ENCODE assay signal across 8 mouse cellular contexts in genomic region chr8:112011816-112012242, GRCm38 (mm10). TPM values are rescaled to one million over a fixed set of nuclear protein-coding genes. Genes with fewer than 3 reads are reported as not detected.
DNase-seq lines count a peak whose midpoint lies in the region; ATAC-seq and TF ChIP-seq lines count a peak whose summit lies in the region.

No protein-coding gene starts in this region.

- H3K36me3 ChIP-seq in liver, postnatal 0 days (replicated peaks; ENCODE audit: insufficient read depth, low read length), result peaks cover 6% of the 10 kb centered on the region
- H3K36me3 ChIP-seq in neural tube, embryonic 11.5 days (ENCODE audit: control insufficient read depth, insufficient read depth, low read length), result no peaks in the 10 kb centered on the region
- no peaks in the 10 kb centered on the region; the same call in 1 of the 2 replicates for H3K36me3 ChIP-seq in stomach, embryonic 16.5 days (ENCODE audit: control insufficient read depth, insufficient read depth, low read length)

- DNase-seq in 3T3-L1 (ENCODE audit: low read depth, low spot score), result peak; percentile 46
- peak; percentile 34 for DNase-seq in T-cell, adult 2 months (ENCODE audit: low spot score)
- peak; percentile 10 for DNase-seq in heart, adult 8-10 months (ENCODE audit: low spot score)
- DNase-seq in kidney, adult 8-10 months, result peak; percentile 38 to 41
- peak; percentile 68 for DNase-seq in liver, postnatal 0 days
- DNase-seq in neural tube, embryonic 11.5 days (ENCODE audit: low spot score), result no peak

- peak overlapping the region; percentile 91 for H3K9ac ChIP-seq in liver, postnatal 0 days (replicated peaks)
- H3K9ac ChIP-seq in neural tube, embryonic 11.5 days (ENCODE audit: low read length), result peak overlapping the region; percentile 80
- H3K9ac ChIP-seq in stomach, embryonic 16.5 days (ENCODE audit: low read length), result peak overlapping the region; percentile 94

- peak overlapping the region; percentile 98 for H3K4me2 ChIP-seq in liver, postnatal 0 days (ENCODE audit: low read depth, low read length)
- peak overlapping the region; percentile 94 for H3K4me2 ChIP-seq in neural tube, embryonic 11.5 days (ENCODE audit: low read depth)
- H3K4me2 ChIP-seq in stomach, embryonic 16.5 days (ENCODE audit: low read depth, low read length), result peak overlapping the region; percentile 69

- no peaks in the 10 kb centered on the region for H3K9me3 ChIP-seq in liver, postnatal 0 days (ENCODE audit: low read length)
- no peaks in the 10 kb centered on the region for H3K9me3 ChIP-seq in neural tube, embryonic 11.5 days (ENCODE audit: control insufficient read depth, low read length)
- H3K9me3 ChIP-seq in stomach, embryonic 16.5 days (replicated peaks; ENCODE audit: control insufficient read depth, low read length), result no peaks in the 10 kb centered on the region

- peak overlapping the region; percentile 83 for H3K4me3 ChIP-seq in cortical plate, adult 2 months (ENCODE audit: insufficient read depth, low read length)
- peak overlapping the region; percentile 96 for H3K4me3 ChIP-seq in liver, postnatal 0 days (ENCODE audit: low read depth, low read length)
- peak overlapping the region; percentile 85 for H3K4me3 ChIP-seq in neural tube, embryonic 11.5 days (ENCODE audit: low read depth, low read length)
- peak overlapping the region; percentile 98 for H3K4me3 ChIP-seq in stomach, embryonic 16.5 days (replicated peaks; ENCODE audit: low read length)

- no peaks in the 10 kb centered on the region for H3K27me3 ChIP-seq in liver, postnatal 0 days (ENCODE audit: insufficient read depth, low read length)
- H3K27me3 ChIP-seq in neural tube, embryonic 11.5 days (ENCODE audit: control insufficient read depth, insufficient read depth, low read length), result no peaks in the 10 kb centered on the region
- H3K27me3 ChIP-seq in stomach, embryonic 16.5 days (ENCODE audit: control insufficient read depth, insufficient read depth, low read length), result no peaks in the 10 kb centered on the region

- peaks cover 5% of the 10 kb centered on the region for H3K4me1 ChIP-seq in cortical plate, adult 2 months (ENCODE audit: control insufficient read depth, insufficient read depth, low read length)
- peaks cover 15% of the 10 kb centered on the region for H3K4me1 ChIP-seq in liver, postnatal 0 days (ENCODE audit: insufficient read depth)
- peaks cover 16% of the 10 kb centered on the region for H3K4me1 ChIP-seq in neural tube, embryonic 11.5 days (ENCODE audit: control insufficient read depth, insufficient read depth, low read length)
- peaks cover 16% of the 10 kb centered on the region for H3K4me1 ChIP-seq in stomach, embryonic 16.5 days (ENCODE audit: control insufficient read depth, insufficient read depth, low read length)

- WGBS in liver, postnatal 0 days (ENCODE audit: insufficient replicate concordance), result under 1% methylated on average over 39 of the region's 40 CpGs
- under 1% methylated on average over 40 of the region's 40 CpGs for WGBS in neural tube, embryonic 11.5 days
- WGBS in stomach, embryonic 16.5 days, result under 1% methylated on average over 39 of the region's 40 CpGs

- TF ChIP-seq POLR2A in cortical plate, adult 2 months (IDR thresholded peaks at IDR 0.05; ENCODE audit: extremely low read depth, insufficient read depth, low read length), result no peak

- peak overlapping the region; percentile 26; the same call in 1 of the 2 replicates for H3K27ac ChIP-seq in cortical plate, adult 2 months (ENCODE audit: insufficient read depth, low read length)
- peak overlapping the region; percentile 85 for H3K27ac ChIP-seq in liver, postnatal 0 days (ENCODE audit: low read depth)
- peak overlapping the region; percentile 60; the same call in 1 of the 2 replicates for H3K27ac ChIP-seq in neural tube, embryonic 11.5 days (ENCODE audit: low read depth, low read length)
- H3K27ac ChIP-seq in stomach, embryonic 16.5 days (ENCODE audit: low read length), result peak overlapping the region; percentile 68

- no peak for TF ChIP-seq EP300 in liver, postnatal 0 days (IDR thresholded peaks at IDR 0.05; ENCODE audit: low read depth)

- peak; percentile 26 for ATAC-seq in liver, postnatal 0 days
- peak; percentile 60 for ATAC-seq in neural tube, embryonic 11.5 days (ENCODE audit: insufficient read depth, low FRiP score, low TSS enrichment)
- peak; percentile 55 for ATAC-seq in stomach, embryonic 16.5 days (ENCODE audit: insufficient read depth, low FRiP score)

- no peak for TF ChIP-seq CTCF in cortical plate, adult 2 months (IDR thresholded peaks at IDR 0.05; ENCODE audit: extremely low read depth, insufficient read depth, low read length)
- TF ChIP-seq CTCF in liver, postnatal 0 days (IDR thresholded peaks at IDR 0.05; ENCODE audit: low read depth), result no peak

RNA-seq across cellular contexts. Expression of gene Terf2ip, which starts 0.6 kb away (rescaled TPM):
- 28.4 and 28.7 TPM in 2 replicates for polyA plus RNA-seq in cortical plate, adult 2 months (2012; rRNA removed)
- 10 to 100 TPM; 11.0 to 12.7 (median 11.3) TPM for total RNA-seq in heart, adult 8-10 months (2022)
- 5.1 and 5.4 TPM in 2 replicates for polyA plus RNA-seq in liver, postnatal 0 days (2015; fragmentation: Nextera tagmentation; extraction: Ambion mirVana)
- polyA plus RNA-seq in neural tube, embryonic 11.5 days (2014; fragmentation: Nextera tagmentation; extraction: Ambion mirVana), result 28.7 and 35.4 TPM in 2 replicates
- polyA plus RNA-seq in stomach, embryonic 16.5 days (2015; fragmentation: Nextera tagmentation; extraction: Ambion mirVana), result 20.4 and 20.5 TPM in 2 replicates

RNA-seq across cellular contexts. Expression of gene Kars, which starts 0.7 kb away (rescaled TPM):
- polyA plus RNA-seq in cortical plate, adult 2 months (2012; rRNA removed), result 64.7 and 66.6 TPM in 2 replicates
- total RNA-seq in heart, adult 8-10 months (2022), result 100 to 1,000 TPM; 106 to 113 (median 110) TPM
- 47.5 and 48.2 TPM in 2 replicates for polyA plus RNA-seq in liver, postnatal 0 days (2015; fragmentation: Nextera tagmentation; extraction: Ambion mirVana)
- polyA plus RNA-seq in neural tube, embryonic 11.5 days (2014; fragmentation: Nextera tagmentation; extraction: Ambion mirVana), result 249 and 267 TPM in 2 replicates
- polyA plus RNA-seq in stomach, embryonic 16.5 days (2015; fragmentation: Nextera tagmentation; extraction: Ambion mirVana), result 173 and 181 TPM in 2 replicates

RNA-seq across cellular contexts. Expression of gene Gm6793, which starts 3.0 kb away (rescaled TPM):
- 0.06 TPM in 1 of 2 replicates, not detected in the other for polyA plus RNA-seq in cortical plate, adult 2 months (2012; rRNA removed)
- under 1 TPM in 2 of 4 experiments, not detected in 2; 0.22 to 0.57 TPM for total RNA-seq in heart, adult 8-10 months (2022)
- polyA plus RNA-seq in liver, postnatal 0 days (2015; fragmentation: Nextera tagmentation; extraction: Ambion mirVana), result 0.28 TPM in 1 of 2 replicates, not detected in the other
- 0.78 and 0.92 TPM in 2 replicates for polyA plus RNA-seq in neural tube, embryonic 11.5 days (2014; fragmentation: Nextera tagmentation; extraction: Ambion mirVana)
- polyA plus RNA-seq in stomach, embryonic 16.5 days (2015; fragmentation: Nextera tagmentation; extraction: Ambion mirVana), result 0.50 and 0.57 TPM in 2 replicates

RNA-seq across cellular contexts. Expression of gene Adat1, which starts 19.7 kb away (rescaled TPM):
- polyA plus RNA-seq in cortical plate, adult 2 months (2012; rRNA removed), result 8.1 and 8.3 TPM in 2 replicates
- 1 to 10 TPM; 1.5 to 2.1 (median 1.8) TPM for total RNA-seq in heart, adult 8-10 months (2022)
- polyA plus RNA-seq in liver, postnatal 0 days (2015; fragmentation: Nextera tagmentation; extraction: Ambion mirVana), result 1.8 and 2.1 TPM in 2 replicates
- 8.7 and 10.1 TPM in 2 replicates for polyA plus RNA-seq in neural tube, embryonic 11.5 days (2014; fragmentation: Nextera tagmentation; extraction: Ambion mirVana)
- 7.5 and 8.3 TPM in 2 replicates for polyA plus RNA-seq in stomach, embryonic 16.5 days (2015; fragmentation: Nextera tagmentation; extraction: Ambion mirVana)

Comparison
In these comparisons a context has a peak if more than half of its experiments do, and no peak if none do; other contexts are left out.
1. H3K27ac ChIP-seq: peak in every context shown above with its lines; median percentile 85 in liver, postnatal 0 days; 68 in stomach, embryonic 16.5 days; 60 in neural tube, embryonic 11.5 days; 26 in cortical plate, adult 2 months.